Mouse (Mus musculus) stomach, postnatal 0 days (tissue): ENCODE results near the gene Abcf2. TPM values are rescaled to one million over a fixed set of nuclear protein-coding genes. Genes with fewer than 3 reads are reported as not detected.

ENCODE experiments used
- ATAC-seq: fragments of 200-750 bp; cut with Nextera tagmentation; 2 replicates; pipeline ENCODE4 v1.8.0; 2017; ENCODE audit not compliant: low FRiP score, low TSS enrichment
- DNase-seq: peaks from one replicate; pipeline ENCODE4 v3.0.0-alpha.2; 2016; ENCODE audit warnings: low spot score
- H3K27ac ChIP-seq: fragments of 300-500 bp; sonication (generic); replicated peaks from 2 replicates; pipeline ENCODE4 v1.5.1; 2014; ENCODE audit warnings: mild to moderate bottlenecking, control low read depth
- H3K27me3 ChIP-seq: fragments of 300-500 bp; sonication (generic); 2 replicates; pipeline ENCODE4 v1.6.1; 2014; ENCODE audit warnings: low read length; ENCODE audit not compliant: control insufficient read depth, insufficient read depth
- H3K36me3 ChIP-seq: fragments of 300-500 bp; sonication (generic); 2 replicates; pipeline ENCODE4 v1.6.1; 2014; ENCODE audit warnings: low read length, mixed read lengths; ENCODE audit not compliant: control insufficient read depth, insufficient read depth
- H3K4me1 ChIP-seq: fragments of 300-500 bp; sonication (generic); replicated peaks from 2 replicates; pipeline ENCODE4 v1.6.1; 2014; ENCODE audit warnings: antibody characterized with exemption; ENCODE audit not compliant: control insufficient read depth, insufficient read depth
- H3K4me2 ChIP-seq: fragments of 300-500 bp; sonication (generic); replicated peaks from 2 replicates; pipeline ENCODE4 v1.6.1; 2014; ENCODE audit warnings: low read depth, mild to moderate bottlenecking, control low read depth, moderate library complexity
- H3K4me3 ChIP-seq: fragments of 300-500 bp; sonication (generic); 2 replicates; pipeline ENCODE4 v1.5.1; 2014; ENCODE audit warnings: low read depth, low read length, control low read depth
- H3K9ac ChIP-seq: fragments of 300-500 bp; sonication (generic); 2 replicates; pipeline ENCODE4 v1.6.1; 2014; ENCODE audit warnings: mild to moderate bottlenecking, low read length, control low read depth, mixed read lengths
- H3K9me3 ChIP-seq: fragments of 300-500 bp; sonication (generic); 2 replicates; pipeline ENCODE4 v1.6.1; 2016; ENCODE audit warnings: low read length; ENCODE audit not compliant: control insufficient read depth
- CTCF ChIP-seq: IDR thresholded peaks from 2 replicates; pipeline ENCODE4 v1.5.1; 2016; ENCODE audit warnings: antibody characterized with exemption, low read depth, mild to moderate bottlenecking, moderate library complexity
- EP300 ChIP-seq: optimal IDR thresholded peaks from 2 replicates; pipeline ENCODE3; 2016; ENCODE audit warnings: antibody characterized with exemption
- WGBS: fragments of 180-500 bp; shearing (Covaris S2); extraction: QIAGEN DNeasy Blood & Tissue Kit; methylation state at CpG from one replicate; pipeline ENCODE4 v1.1.7; 2014; 5-methylcytosine and 5-hydroxymethylcytosine counted together
- polyA plus RNA-seq: library from polyadenylated mRNA; unstranded; fragments of >200 nt; fragmentation: Nextera tagmentation; extraction: Ambion mirVana; gene quantifications from 2 replicates; pipeline ENCODE4 v1.2.1, GENCODE M21; 2015

Gene Abcf2
- polyA plus RNA-seq, 1 experiment from 2014 or later = 45.3 TPM

DNA sequence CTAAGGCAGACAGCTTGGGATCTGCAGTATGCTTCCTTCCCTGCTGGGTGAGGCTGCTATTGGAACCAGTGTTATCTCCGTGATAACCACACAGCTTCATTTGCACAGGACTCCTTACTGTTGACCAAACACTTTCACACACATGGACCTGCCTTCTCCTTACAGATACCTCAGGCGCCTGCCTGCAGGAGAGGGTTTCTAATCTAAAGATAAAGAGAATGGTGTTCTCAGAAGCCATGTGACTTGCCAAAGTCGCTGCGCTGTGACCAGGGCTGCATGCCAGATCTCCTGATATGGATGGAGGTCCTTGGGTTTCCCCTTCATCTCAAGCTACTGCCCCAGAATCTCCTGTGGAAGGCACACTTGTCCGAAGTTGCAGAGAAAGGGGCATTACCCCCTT lies 32.1 kb upstream of the Abcf2 start:
- H3K4me2 ChIP-seq = no peak overlapping the region
- 24% methylated on average over 5 of the region's 5 CpGs for WGBS
- no peak overlapping the region for H3K27ac ChIP-seq
- H3K9me3 ChIP-seq = no peaks in the 10 kb centered on the region
- H3K36me3 ChIP-seq = no peaks in the 10 kb centered on the region
- no peak overlapping the region for H3K9ac ChIP-seq
- DNase-seq (no peak), ATAC-seq (peak; percentile 33; the same call in 1 of the 2 replicates)
- H3K4me1 ChIP-seq = peaks cover 10% of the 10 kb centered on the region
- H3K4me3 ChIP-seq = no peak overlapping the region
- TF ChIP-seq CTCF = no peak
- TF ChIP-seq EP300 = no peak
- H3K27me3 ChIP-seq = no peaks in the 10 kb centered on the region

DNA sequence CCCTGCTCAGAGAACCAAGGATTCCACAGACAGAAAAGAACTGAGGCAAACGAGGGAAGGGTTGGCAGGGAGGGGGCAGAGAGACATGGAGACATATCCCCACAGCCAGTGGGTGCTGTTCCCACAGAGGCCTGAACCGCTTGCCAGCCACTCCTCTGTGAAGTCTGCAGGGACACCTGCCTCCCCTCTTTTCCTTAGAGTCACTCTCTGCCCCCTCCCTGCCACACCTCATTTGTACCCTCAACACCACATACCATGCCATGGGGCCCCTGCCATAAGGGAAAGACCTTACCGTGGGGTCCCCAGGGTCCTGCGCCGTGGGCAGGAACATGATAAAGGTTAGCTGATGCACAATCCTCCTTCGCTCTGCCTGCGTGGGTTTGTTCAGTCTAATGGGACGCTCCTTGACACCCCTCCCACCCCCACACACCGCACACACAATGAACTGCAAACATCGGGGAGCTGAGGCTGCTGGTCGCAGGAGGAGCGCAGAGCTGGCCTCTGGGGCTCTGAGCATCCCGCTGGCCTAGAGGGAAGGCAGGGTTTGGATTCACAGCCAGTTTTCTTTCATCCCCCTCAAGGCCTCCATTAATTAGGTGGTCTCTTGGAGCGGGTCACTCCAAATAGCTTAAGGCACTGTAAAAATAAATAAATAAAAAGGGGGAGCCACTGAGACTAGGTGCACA lies 28.9 kb upstream of the Abcf2 start:
- TF ChIP-seq CTCF (peak; percentile 15; the same call in 1 of the 2 replicates), EP300 (no peak)
- 40% methylated on average over 14 of the region's 14 CpGs for WGBS
- no peak for ATAC-seq
- Histone ChIP-seq H3K4me1 (peaks cover 21% of the 10 kb centered on the region), H3K4me3 (no peak overlapping the region), H3K27me3 (no peaks in the 10 kb centered on the region), H3K27ac (no peak overlapping the region), H3K9me3 (no peaks in the 10 kb centered on the region), H3K4me2 (no peak overlapping the region; the same call in 1 of the 2 replicates), H3K36me3 (no peaks in the 10 kb centered on the region), H3K9ac (no peak overlapping the region)
- DNase-seq = no peak

DNA sequence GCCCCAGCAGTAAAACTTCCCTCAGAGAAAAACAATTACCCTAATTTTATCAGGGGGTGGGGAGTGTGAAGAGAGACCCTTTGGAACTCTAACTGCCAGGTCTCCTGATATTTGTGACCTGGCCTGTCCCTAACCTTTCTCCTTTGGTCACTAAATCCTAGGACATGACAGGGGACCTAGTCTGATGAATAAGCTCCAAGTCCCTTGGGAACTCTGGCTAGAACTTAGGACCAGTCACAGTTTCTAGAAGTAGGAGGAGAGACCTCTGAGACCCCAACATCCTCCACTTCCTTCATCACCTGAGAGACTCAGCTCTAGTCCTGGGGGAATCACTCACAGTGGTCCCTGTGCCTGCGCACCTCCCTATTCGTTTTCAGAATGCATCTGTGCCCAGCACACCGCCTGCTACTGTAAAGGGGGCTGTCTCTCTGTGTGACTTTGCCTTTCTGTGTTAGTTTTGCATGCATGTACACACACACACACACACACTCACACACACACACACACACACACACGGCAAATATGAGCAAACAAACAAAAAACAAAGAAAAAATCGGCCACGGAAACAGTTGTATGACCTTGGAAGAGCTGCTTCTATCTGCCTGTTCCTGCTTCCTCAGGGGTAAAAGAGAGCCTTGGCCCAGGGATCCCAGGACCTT lies 28.2 kb upstream of the Abcf2 start:
- Histone ChIP-seq H3K9me3 (no peaks in the 10 kb centered on the region), H3K4me1 (peaks cover 21% of the 10 kb centered on the region), H3K36me3 (no peaks in the 10 kb centered on the region), H3K27me3 (no peaks in the 10 kb centered on the region), H3K9ac (peak overlapping the region; percentile 76), H3K4me2 (peak overlapping the region; percentile 73), H3K27ac (peak overlapping the region; percentile 94), H3K4me3 (peak overlapping the region; percentile 71)
- WGBS = 19% methylated on average over 6 of the region's 6 CpGs
- ATAC-seq (no peak), DNase-seq (no peak)
- TF ChIP-seq EP300 (no peak), CTCF (no peak)

- Histone ChIP-seq H3K27ac (peak overlapping the region; percentile 94), H3K4me1 (peaks cover 21% of the 10 kb centered on the region), H3K9ac (peak overlapping the region; percentile 76), H3K36me3 (no peaks in the 10 kb centered on the region), H3K27me3 (no peaks in the 10 kb centered on the region), H3K9me3 (no peaks in the 10 kb centered on the region), H3K4me3 (peak overlapping the region; percentile 71), H3K4me2 (peak overlapping the region; percentile 73)
- ATAC-seq (peak; percentile 72), DNase-seq (peak; percentile 89)
- 1% methylated on average over 35 of the region's 46 CpGs for WGBS
- TF ChIP-seq EP300 = no peak
- TF ChIP-seq CTCF = peak; percentile 59
These were observed 27.4 kb upstream of the Abcf2 start for GRCm38 (mm10) chr5:24604656-24605100.

GRCm38 (mm10) chr5:24604080-24604655 lies 26.9 kb upstream of the Abcf2 start:
- no peaks in the 10 kb centered on the region for H3K27me3 ChIP-seq
- H3K4me1 ChIP-seq = peaks cover 21% of the 10 kb centered on the region
- H3K27ac ChIP-seq = peak overlapping the region; percentile 94
- DNase-seq (no peak), ATAC-seq (no peak)
- H3K9ac ChIP-seq = peak overlapping the region; percentile 76
- no peaks in the 10 kb centered on the region for H3K9me3 ChIP-seq
- no peaks in the 10 kb centered on the region for H3K36me3 ChIP-seq
- H3K4me2 ChIP-seq = peak overlapping the region; percentile 73
- TF ChIP-seq CTCF = no peak
- no peak for TF ChIP-seq EP300
- WGBS = 22% methylated on average over 12 of the region's 12 CpGs
- H3K4me3 ChIP-seq = peak overlapping the region; percentile 71
